Mouse (Mus musculus) naive thymus-derived CD4-positive, alpha-beta T cell, adult 5 months (primary cell): ENCODE data around the gene Eif2b3. TPM values are rescaled to one million over a fixed set of nuclear protein-coding genes. Genes with fewer than 3 reads are reported as not detected.

Experiments used
- polyA plus RNA-seq: library from polyadenylated mRNA; unstranded; fragments of 100-300 nt; shearing (Covaris generic); gene quantifications from one replicate; pipeline ENCODE4 v1.2.1, GENCODE M21; 2017

Eif2b3 gene
- polyA plus RNA-seq = 21.4 TPM

GRCm38 (mm10) chr4:117019206-117020134 lies at the start of gene Eif2b3:
Gene Eif2b3, plus strand, starts transcription at chr4:117019402.

GRCm38 (mm10) chr4:116993672-116994621 lies 25.3 kb upstream of the Eif2b3 start, which contains the start of gene Urod:
Gene Urod, minus strand, starts transcription at chr4:116994413.

GRCm38 (mm10) chr4:116995131-116995797 lies 23.9 kb upstream of the Eif2b3 start, which contains the start of gene Hectd3:
Gene Hectd3, plus strand, starts transcription at chr4:116995317.

GRCm38 (mm10) chr4:117095551-117096452 lies 76.6 kb downstream of the Eif2b3 start, which contains the start of gene Ptch2:
Gene Ptch2, plus strand, starts transcription at chr4:117096075.

GRCm38 (mm10) chr4:117125348-117125909 lies 106.2 kb downstream of the Eif2b3 start, which contains the start of gene Btbd19:
Gene Btbd19, minus strand, starts transcription at chr4:117125725.

GRCm38 (mm10) chr4:117126675-117127290 lies 107.6 kb downstream of the Eif2b3 start, which contains the start of gene Tctex1d4:
Gene Tctex1d4, plus strand, starts transcription at chr4:117126794.

GRCm38 (mm10) chr4:117133817-117134600 lies 114.8 kb downstream of the Eif2b3 start, which contains the start of gene Plk3:
Gene Plk3, minus strand, starts transcription at chr4:117133963.

Other genes starting within 250 kb of the Eif2b3 start
- 43.0 TPM for gene Toe1, start 211.8 kb upstream of the Eif2b3 start, polyA plus RNA-seq
- gene Mutyh, start 211.7 kb upstream of the Eif2b3 start, polyA plus RNA-seq = 12.4 TPM
- gene Hpdl, start 197.7 kb upstream of the Eif2b3 start, polyA plus RNA-seq = 0.19 TPM
- 0.12 TPM for gene Zswim5, start 142.0 kb upstream of the Eif2b3 start, polyA plus RNA-seq
- 60.9 TPM for gene Urod, start 25.0 kb upstream of the Eif2b3 start, polyA plus RNA-seq
- gene Hectd3, start 24.1 kb upstream of the Eif2b3 start, polyA plus RNA-seq = 30.9 TPM
- not detected for gene Ptch2, start 76.7 kb downstream of the Eif2b3 start, polyA plus RNA-seq
- 22.4 TPM for gene Btbd19, start 106.3 kb downstream of the Eif2b3 start, polyA plus RNA-seq
- gene Tctex1d4, start 107.4 kb downstream of the Eif2b3 start, polyA plus RNA-seq = not detected
- 59.7 TPM for gene Plk3, start 114.6 kb downstream of the Eif2b3 start, polyA plus RNA-seq
- gene Rps8, start 136.8 kb downstream of the Eif2b3 start, polyA plus RNA-seq = 707 TPM
- not detected for gene Kif2c, start 163.2 kb downstream of the Eif2b3 start, polyA plus RNA-seq
- gene Tmem53, start 232.5 kb downstream of the Eif2b3 start, polyA plus RNA-seq = not detected
- not detected for gene Armh1, start 232.7 kb downstream of the Eif2b3 start, polyA plus RNA-seq